Mouse (Mus musculus): ENCODE data around the gene Cadm3. TPM values are rescaled to one million over a fixed set of nuclear protein-coding genes. Genes with fewer than 3 reads are reported as not detected.
"Not testable (repeated sequence)": the region's sequence is repeated elsewhere in the genome, so short reads cannot be mapped to it uniquely, and the experiment has no call there.

Gene Cadm3
- polyA plus RNA-seq, 1 experiment from 2014 or later: 1.1 TPM

GRCm38 (mm10) chr1:173317925-173318477, 49.5 kb downstream of the Cadm3 start:
- WGBS (ENCODE audit: insufficient replicate concordance): 53% methylated on average over 2 of the region's 2 CpGs

GRCm38 (mm10) chr1:173315725-173316124, 51.8 kb downstream of the Cadm3 start:
- Histone ChIP-seq H3K9ac (no peak overlapping the region), H3K9me3 (replicated peaks) (no peaks in the 10 kb centered on the region), H3K4me3 (no peak overlapping the region), H3K4me1 (no peaks in the 10 kb centered on the region), H3K27ac (no peak overlapping the region), H3K27me3 (replicated peaks) (no peaks in the 10 kb centered on the region), H3K36me3 (no peaks in the 10 kb centered on the region), H3K4me2 (no peak overlapping the region)
- WGBS (ENCODE audit: insufficient replicate concordance): 67% methylated on average over 3 of the region's 3 CpGs
- no peak for ATAC-seq

More at GRCm38 (mm10) chr1:173317925-173318477, 49.5 kb downstream of the Cadm3 start:
- 0 out of 2 replicates have a peak, but pooled peaks cover 13% of the 10 kb centered on the region for H3K27me3 ChIP-seq (replicated peaks)
- no peaks in the 10 kb centered on the region for H3K36me3 ChIP-seq
- no peak for ATAC-seq
- no peaks in the 10 kb centered on the region for H3K9me3 ChIP-seq (replicated peaks)
- no peak overlapping the region for H3K4me3 ChIP-seq
- no peak overlapping the region for H3K4me2 ChIP-seq
- no peak overlapping the region for H3K9ac ChIP-seq
- H3K4me1 ChIP-seq: no peaks in the 10 kb centered on the region
- H3K27ac ChIP-seq: no peak overlapping the region

- ATAC-seq: not testable (repeated sequence)
Observed at GRCm38 (mm10) chr1:173313535-173314050, 53.9 kb downstream of the Cadm3 start.

GRCm38 (mm10) chr1:173302795-173303194, 64.7 kb downstream of the Cadm3 start:
- not testable (repeated sequence) for H3K9ac ChIP-seq; H3K27me3 ChIP-seq (replicated peaks); H3K9me3 ChIP-seq (replicated peaks); H3K27ac ChIP-seq; H3K36me3 ChIP-seq; H3K4me3 ChIP-seq; H3K4me1 ChIP-seq; ATAC-seq; H3K4me2 ChIP-seq
- 34% methylated on average over 3 of the region's 3 CpGs for WGBS (ENCODE audit: insufficient replicate concordance)

More at GRCm38 (mm10) chr1:173313535-173314050, 53.9 kb downstream of the Cadm3 start:
- not testable (repeated sequence) for H3K4me1 ChIP-seq; H3K27me3 ChIP-seq (replicated peaks); H3K9me3 ChIP-seq (replicated peaks); H3K36me3 ChIP-seq; H3K9ac ChIP-seq; H3K4me3 ChIP-seq; H3K4me2 ChIP-seq; H3K27ac ChIP-seq
- 52% methylated on average over 7 of the region's 7 CpGs for WGBS (ENCODE audit: insufficient replicate concordance)

Other genes with a start within 250 kb of the Cadm3 start
- not detected in 2 replicates for gene Olfr1408, start 230.3 kb downstream of the Cadm3 start, polyA plus RNA-seq (2016; fragmentation: Nextera tagmentation; extraction: Ambion mirVana)
- gene Olfr1406, start 177.1 kb downstream of the Cadm3 start, polyA plus RNA-seq (2016; fragmentation: Nextera tagmentation; extraction: Ambion mirVana): not detected in 2 replicates
- gene Olfr218, start 169.9 kb downstream of the Cadm3 start, polyA plus RNA-seq (2016; fragmentation: Nextera tagmentation; extraction: Ambion mirVana): not detected in 2 replicates
- gene Olfr1404, start 155.3 kb downstream of the Cadm3 start, polyA plus RNA-seq (2016; fragmentation: Nextera tagmentation; extraction: Ambion mirVana): not detected in 2 replicates
- 0.17 TPM in 1 of 2 replicates, not detected in the other for gene Fcer1a, start 140.5 kb downstream of the Cadm3 start, polyA plus RNA-seq (2016; fragmentation: Nextera tagmentation; extraction: Ambion mirVana)
- not detected in 2 replicates for gene Olfr418, start 101.7 kb downstream of the Cadm3 start, polyA plus RNA-seq (2016; fragmentation: Nextera tagmentation; extraction: Ambion mirVana)
- gene Mptx2, start 89.9 kb downstream of the Cadm3 start, polyA plus RNA-seq (2016; fragmentation: Nextera tagmentation; extraction: Ambion mirVana): not detected in 2 replicates
- 54.2 and 56.5 TPM in 2 replicates for gene Ackr1, start 33.9 kb downstream of the Cadm3 start, polyA plus RNA-seq (2016; fragmentation: Nextera tagmentation; extraction: Ambion mirVana)
- 2.8 and 4.0 TPM in 2 replicates for gene Aim2, start 16.8 kb downstream of the Cadm3 start, polyA plus RNA-seq (2016; fragmentation: Nextera tagmentation; extraction: Ambion mirVana)
- gene Ifi206, start 123.3 kb upstream of the Cadm3 start, polyA plus RNA-seq (2016; fragmentation: Nextera tagmentation; extraction: Ambion mirVana): 0.04 and 0.35 TPM in 2 replicates
- gene Ifi214, start 168.3 kb upstream of the Cadm3 start, polyA plus RNA-seq (2016; fragmentation: Nextera tagmentation; extraction: Ambion mirVana): not detected in 2 replicates
- not detected in 2 replicates for gene Ifi213, start 231.6 kb upstream of the Cadm3 start, polyA plus RNA-seq (2016; fragmentation: Nextera tagmentation; extraction: Ambion mirVana)